Mouse (Mus musculus) heart, postnatal 10 days (tissue): ENCODE measurements around the gene Psg27. TPM values are rescaled to one million over a fixed set of nuclear protein-coding genes. Genes with fewer than 3 reads are reported as not detected.
"Not testable (repeated sequence)": the region's sequence is repeated elsewhere in the genome, so short reads cannot be mapped to it uniquely, and the experiment has no call there.

Experiments
- DNase-seq, 2 experiments: peaks; one replicate each; pipeline ENCODE4 v3.0.0; 2021
- intact Hi-C: fragments of 180-260 bp; cut with DNase I; formaldehyde crosslinking; loops from one replicate; pipeline ENCODE4 v1.15.1; 2025
- total RNA-seq, 2 experiments: library from RNA; stranded (reverse); gene quantifications; 2 replicates each; pipeline ENCODE4 v1.2.3; 2021

Gene Psg27
- not detected for total RNA-seq

GRCm38 (mm10) chr7:18567205-18567604 lies at the start of gene Psg27:
Gene Psg27 (minus strand): TSS chr7:18567305.
- intact Hi-C loops, result no loop called here
- no peak for DNase-seq

GRCm38 (mm10) chr7:18616401-18616800 lies 49.3 kb upstream of the Psg27 start, which contains the start of gene Psg23:
Gene Psg23 (minus strand): TSS chr7:18616501.
- DNase-seq, intact Hi-C loops: not testable (repeated sequence)

- DNase-seq, result no peak
- intact Hi-C loops, result no loop called here
Observed at GRCm38 (mm10) chr7:18559850-18560249, 7.3 kb downstream of the Psg27 start.

- DNase-seq, intact Hi-C loops: not testable (repeated sequence)
Observed at GRCm38 (mm10) chr7:18555751-18556150, 11.4 kb downstream of the Psg27 start.

GRCm38 (mm10) chr7:18533420-18533819 lies 33.7 kb downstream of the Psg27 start:
- no peak for DNase-seq
- intact Hi-C loops, result no loop called here

- intact Hi-C loops, result no loop called here
- DNase-seq, result no peak
Observed at GRCm38 (mm10) chr7:18532169-18532568, 34.9 kb downstream of the Psg27 start, which contains the start of gene Psg25. Gene Psg25 (minus strand): TSS chr7:18532269.

- intact Hi-C loops, result no loop called here
- no peak for DNase-seq
Observed at GRCm38 (mm10) chr7:18524668-18525067, 42.4 kb downstream of the Psg27 start.

- DNase-seq, intact Hi-C loops: not testable (repeated sequence)
Observed at GRCm38 (mm10) chr7:18512848-18513247, 54.3 kb downstream of the Psg27 start.

- DNase-seq, intact Hi-C loops: not testable (repeated sequence)
Observed at GRCm38 (mm10) chr7:18512417-18512816, 54.7 kb downstream of the Psg27 start.

- peak in 1 of 2 experiments; percentile 3 for DNase-seq
- intact Hi-C loops, result no loop called here
Observed at GRCm38 (mm10) chr7:18511479-18511878, 55.6 kb downstream of the Psg27 start.

Other genes with a start within 250 kb of the Psg27 start
- not detected for gene Psg18, start 212.3 kb downstream of the Psg27 start, total RNA-seq
- gene Psg28, start 135.3 kb downstream of the Psg27 start, total RNA-seq, result not detected
- not detected for gene Psg26, start 83.1 kb downstream of the Psg27 start, total RNA-seq
- not detected for gene Psg25, start 35.0 kb downstream of the Psg27 start, total RNA-seq
- gene Psg23, start 49.2 kb upstream of the Psg27 start, total RNA-seq, result not detected
- not detected for gene Psg21, start 89.4 kb upstream of the Psg27 start, total RNA-seq
- not detected for gene Psg20, start 118.9 kb upstream of the Psg27 start, total RNA-seq
- gene Psg22, start 150.8 kb upstream of the Psg27 start, total RNA-seq, result not detected
- gene Psg19, start 231.2 kb upstream of the Psg27 start, total RNA-seq, result not detected